Mouse (Mus musculus) forebrain, embryonic 16.5 days (tissue): ENCODE results near the gene Lhpp. TPM values are rescaled to one million over a fixed set of nuclear protein-coding genes. Genes with fewer than 3 reads are reported as not detected.

Experiments used
- ATAC-seq: fragments of 200-750 bp; cut with Nextera tagmentation; 2 replicates; pipeline ENCODE4 v1.8.0; 2017; ENCODE audit warnings: mild to moderate bottlenecking, moderate library complexity
- H3K27ac ChIP-seq: fragments of 300-500 bp; sonication (generic); 2 replicates; pipeline ENCODE4 v1.5.1; 2014; ENCODE audit warnings: low read length, control low read depth
- H3K27me3 ChIP-seq: fragments of 300-500 bp; sonication (generic); replicated peaks from 2 replicates; pipeline ENCODE4 v1.6.1; 2014; ENCODE audit warnings: low read length; ENCODE audit not compliant: control insufficient read depth, insufficient read depth
- H3K36me3 ChIP-seq: fragments of 300-500 bp; sonication (generic); 2 replicates; pipeline ENCODE4 v1.6.1; 2014; ENCODE audit not compliant: control insufficient read depth, insufficient read depth
- H3K4me1 ChIP-seq: fragments of 300-500 bp; sonication (generic); replicated peaks from 2 replicates; pipeline ENCODE4 v1.6.1; 2014; ENCODE audit warnings: low read length; ENCODE audit not compliant: control insufficient read depth, insufficient read depth
- H3K4me2 ChIP-seq: fragments of 300-500 bp; sonication (generic); 2 replicates; pipeline ENCODE4 v1.6.1; 2014; ENCODE audit warnings: mild to moderate bottlenecking, low read length, control low read depth
- H3K4me3 ChIP-seq: fragments of 300-500 bp; sonication (generic); replicated peaks from 2 replicates; pipeline ENCODE4 v1.5.1; 2014; ENCODE audit warnings: mild to moderate bottlenecking, low read length, control low read depth
- H3K9ac ChIP-seq: fragments of 300-500 bp; sonication (generic); replicated peaks from 2 replicates; pipeline ENCODE4 v1.6.1; 2014; ENCODE audit warnings: low read depth, low read length, control low read depth
- H3K9me3 ChIP-seq: fragments of 300-500 bp; sonication (generic); 2 replicates; pipeline ENCODE4 v1.6.1; 2016; ENCODE audit warnings: low read length; ENCODE audit not compliant: control insufficient read depth
- WGBS: fragments of 180-500 bp; shearing (Covaris S2); extraction: QIAGEN DNeasy Blood & Tissue Kit; methylation state at CpG from one replicate; pipeline ENCODE4 v1.1.7; 2014; 5-methylcytosine and 5-hydroxymethylcytosine counted together
- polyA plus RNA-seq: library from polyadenylated mRNA; unstranded; fragments of >200 nt; fragmentation: Nextera tagmentation; extraction: Ambion mirVana; gene quantifications from 2 replicates; pipeline ENCODE4 v1.2.1, GENCODE M21; 2015

Lhpp gene
- polyA plus RNA-seq, 1 experiment from 2014 or later: 31.2 TPM

- 78% methylated on average over 4 of the region's 4 CpGs for WGBS
- Histone ChIP-seq H3K9ac (no peak overlapping the region), H3K27ac (no peak overlapping the region), H3K27me3 (no peaks in the 10 kb centered on the region), H3K36me3 (no peaks in the 10 kb centered on the region), H3K4me1 (peaks cover 49% of the 10 kb centered on the region), H3K4me2 (no peak overlapping the region), H3K4me3 (no peak overlapping the region), H3K9me3 (no peaks in the 10 kb centered on the region)
- ATAC-seq: no peak
Measured at GRCm38 (mm10) chr7:132729093-132729831, 118.8 kb downstream of the Lhpp start.

GRCm38 (mm10) chr7:132730510-132730909 lies 120.1 kb downstream of the Lhpp start:
- Histone ChIP-seq H3K27ac (peak overlapping the region; percentile 29; the same call in 1 of the 2 replicates), H3K4me2 (no peak overlapping the region), H3K9ac (no peak overlapping the region), H3K4me1 (peaks cover 45% of the 10 kb centered on the region), H3K27me3 (no peaks in the 10 kb centered on the region), H3K36me3 (no peaks in the 10 kb centered on the region), H3K9me3 (no peaks in the 10 kb centered on the region), H3K4me3 (no peak overlapping the region)
- no peak for ATAC-seq
- 30% methylated on average over 7 of the region's 7 CpGs for WGBS

- peak; percentile 74 for ATAC-seq
Measured at GRCm38 (mm10) chr7:132731558-132731957, 121.1 kb downstream of the Lhpp start.

GRCm38 (mm10) chr7:132732136-132732789 lies 121.8 kb downstream of the Lhpp start:
- Histone ChIP-seq H3K36me3 (no peaks in the 10 kb centered on the region), H3K4me1 (peaks cover 51% of the 10 kb centered on the region), H3K27me3 (no peaks in the 10 kb centered on the region), H3K4me2 (no peak overlapping the region), H3K9ac (no peak overlapping the region), H3K27ac (peak overlapping the region; percentile 6), H3K9me3 (no peaks in the 10 kb centered on the region), H3K4me3 (no peak overlapping the region)
- 8% methylated on average over 6 of the region's 6 CpGs for WGBS
- ATAC-seq: peak; percentile 44

More at GRCm38 (mm10) chr7:132731558-132731957, 121.1 kb downstream of the Lhpp start:
- H3K4me2 ChIP-seq: no peak overlapping the region
- WGBS: 9% methylated on average over 6 of the region's 6 CpGs
- H3K27me3 ChIP-seq: no peaks in the 10 kb centered on the region
- no peak overlapping the region for H3K4me3 ChIP-seq
- H3K27ac ChIP-seq: peak overlapping the region; percentile 29
- H3K9me3 ChIP-seq: no peaks in the 10 kb centered on the region
- H3K36me3 ChIP-seq: no peaks in the 10 kb centered on the region
- H3K9ac ChIP-seq: no peak overlapping the region
- peaks cover 51% of the 10 kb centered on the region for H3K4me1 ChIP-seq

GRCm38 (mm10) chr7:132733521-132733920 lies 123.1 kb downstream of the Lhpp start:
- Histone ChIP-seq H3K4me1 (peaks cover 51% of the 10 kb centered on the region), H3K4me3 (no peak overlapping the region), H3K4me2 (no peak overlapping the region), H3K27ac (peak overlapping the region; percentile 51; the same call in 1 of the 2 replicates), H3K9me3 (no peaks in the 10 kb centered on the region), H3K9ac (no peak overlapping the region; the same call in 1 of the 2 replicates), H3K36me3 (no peaks in the 10 kb centered on the region), H3K27me3 (no peaks in the 10 kb centered on the region)
- WGBS: 17% methylated on average over 6 of the region's 6 CpGs
- ATAC-seq: no peak

- no peak for ATAC-seq
- no peak overlapping the region for H3K4me2 ChIP-seq
- H3K27ac ChIP-seq: no peak overlapping the region
- no peaks in the 10 kb centered on the region for H3K36me3 ChIP-seq
- no peaks in the 10 kb centered on the region for H3K9me3 ChIP-seq
- no peaks in the 10 kb centered on the region for H3K27me3 ChIP-seq
- WGBS: 78% methylated on average over 9 of the region's 9 CpGs
- H3K4me1 ChIP-seq: peaks cover 51% of the 10 kb centered on the region
- H3K9ac ChIP-seq: 0 out of 2 replicates have a peak overlapping the region, but pooled peaks have one; percentile 15
- no peak overlapping the region for H3K4me3 ChIP-seq
Measured at GRCm38 (mm10) chr7:132734222-132734621, 123.8 kb downstream of the Lhpp start.

- no peaks in the 10 kb centered on the region for H3K36me3 ChIP-seq
- 75% methylated on average over 5 of the region's 5 CpGs for WGBS
- peaks cover 49% of the 10 kb centered on the region for H3K4me1 ChIP-seq
- H3K27me3 ChIP-seq: no peaks in the 10 kb centered on the region
- no peak overlapping the region for H3K27ac ChIP-seq
- no peaks in the 10 kb centered on the region for H3K9me3 ChIP-seq
- H3K4me2 ChIP-seq: no peak overlapping the region
- H3K9ac ChIP-seq: no peak overlapping the region
- no peak overlapping the region for H3K4me3 ChIP-seq
- ATAC-seq: no peak
Measured at GRCm38 (mm10) chr7:132735145-132735544, 124.7 kb downstream of the Lhpp start.

- Histone ChIP-seq H3K27ac (peak overlapping the region; percentile 2; the same call in 1 of the 2 replicates), H3K9me3 (no peaks in the 10 kb centered on the region), H3K4me3 (no peak overlapping the region), H3K36me3 (no peaks in the 10 kb centered on the region), H3K4me1 (peaks cover 40% of the 10 kb centered on the region), H3K4me2 (no peak overlapping the region), H3K27me3 (no peaks in the 10 kb centered on the region), H3K9ac (no peak overlapping the region)
- ATAC-seq: no peak
- WGBS: 54% methylated on average over 17 of the region's 17 CpGs
Measured at GRCm38 (mm10) chr7:132736099-132736862, 125.8 kb downstream of the Lhpp start.

GRCm38 (mm10) chr7:132738844-132739243 lies 128.4 kb downstream of the Lhpp start:
- H3K4me1 ChIP-seq: peaks cover 16% of the 10 kb centered on the region; the same call in 1 of the 2 replicates
- 93% methylated on average over 6 of the region's 6 CpGs for WGBS
- no peak for ATAC-seq

More at GRCm38 (mm10) chr7:132738844-132739243, 128.4 kb downstream of the Lhpp start:
- Histone ChIP-seq H3K9ac (no peak overlapping the region), H3K27me3 (no peaks in the 10 kb centered on the region), H3K36me3 (no peaks in the 10 kb centered on the region), H3K9me3 (no peaks in the 10 kb centered on the region), H3K4me2 (no peak overlapping the region), H3K4me3 (no peak overlapping the region), H3K27ac (no peak overlapping the region)
